Mouse (Mus musculus) testis, adult 2 months (tissue): Measurements from ENCODE around the gene Igsf21.

Experiments used
- CTCF ChIP-seq: fragments of 200-500 bp; IDR thresholded peaks from 2 replicates; pipeline ENCODE4 v1.5.1; 2012; ENCODE audit warnings: low read depth, mild to moderate bottlenecking, inconsistent platforms, low read length, moderate library complexity; ENCODE audit not compliant: control insufficient read depth, insufficient read depth, insufficient replicate concordance
- POLR2A ChIP-seq: fragments of 200-500 bp; IDR thresholded peaks from 2 replicates; pipeline ENCODE4 v1.6.1; 2012; ENCODE audit warnings: low read depth, mild to moderate bottlenecking, inconsistent platforms, low read length, moderate library complexity; ENCODE audit not compliant: control insufficient read depth

GRCm38 (mm10) chr4:140131201-140131600 lies 115.4 kb downstream of the Igsf21 start:
- no peak for TF ChIP-seq POLR2A
- TF ChIP-seq CTCF = no peak
